Mouse (Mus musculus) thymus, postnatal 0 days (tissue): ENCODE measurements around the gene AI593442. TPM values are rescaled to one million over a fixed set of nuclear protein-coding genes. Genes with fewer than 3 reads are reported as not detected.

Experiments used
- DNase-seq: peaks from one replicate; pipeline ENCODE4 v3.0.0-alpha.2; 2015; ENCODE audit warnings: low spot score
- polyA plus RNA-seq: library from polyadenylated mRNA; unstranded; fragments of >200 nt; fragmentation: Nextera tagmentation; extraction: Ambion mirVana; gene quantifications from 2 replicates; pipeline ENCODE4 v1.2.1, GENCODE M21; 2015

AI593442 gene
- 0.03 and 0.04 TPM in 2 replicates for polyA plus RNA-seq

DNA sequence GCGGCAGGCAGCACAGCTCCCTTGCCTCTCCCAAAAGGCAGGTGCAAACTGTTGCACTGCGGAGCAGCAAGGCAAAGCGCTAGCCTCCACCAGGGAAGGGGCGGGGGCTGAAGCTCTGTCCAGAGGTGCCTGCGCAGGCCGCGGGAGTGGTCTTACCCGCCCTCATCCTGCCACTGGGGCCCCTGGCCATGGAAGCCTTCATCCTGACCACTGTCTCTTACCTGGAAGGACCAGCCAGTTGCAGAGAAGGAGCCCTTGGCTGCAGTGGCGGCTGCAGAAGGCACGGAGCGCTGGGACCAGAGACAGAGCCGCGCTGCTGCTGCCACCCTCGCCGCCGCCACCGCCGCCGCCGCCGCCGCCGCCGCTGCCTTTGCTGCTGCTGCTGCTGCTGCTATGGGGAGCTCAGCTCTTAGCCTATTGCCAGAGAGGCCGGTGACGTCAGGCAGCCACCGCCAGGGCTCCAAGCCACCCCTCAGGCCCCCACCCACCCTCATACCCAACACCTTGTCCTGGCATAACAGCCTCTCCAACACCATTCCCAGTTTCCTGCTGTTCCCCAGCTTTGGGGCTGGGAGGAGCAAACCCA lies at the start of gene AI593442:
TSS of gene AI593442 (minus strand) at position 419 of the 586 bp plus-strand sequence.
- DNase-seq: no peak

DNA sequence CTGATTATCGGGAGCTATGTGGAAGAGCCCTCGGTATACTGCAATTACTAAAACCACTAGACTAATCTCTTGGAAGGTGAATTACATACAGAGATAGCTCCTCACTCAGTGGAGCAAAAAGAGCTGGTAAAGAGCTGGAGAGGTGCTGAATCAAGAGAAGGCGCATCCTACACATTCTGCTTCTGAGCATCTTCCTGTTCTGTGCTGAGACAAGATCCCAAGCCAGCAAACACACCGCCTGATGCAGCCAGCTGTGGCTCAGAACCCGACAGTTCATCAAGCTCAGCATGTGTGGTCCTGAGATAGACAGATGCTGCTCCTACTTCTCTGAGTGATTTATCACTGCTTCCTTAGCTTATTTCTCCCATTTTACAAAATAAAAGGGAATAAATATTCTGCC lies 49.2 kb upstream of the AI593442 start:
- no peak for DNase-seq

DNA sequence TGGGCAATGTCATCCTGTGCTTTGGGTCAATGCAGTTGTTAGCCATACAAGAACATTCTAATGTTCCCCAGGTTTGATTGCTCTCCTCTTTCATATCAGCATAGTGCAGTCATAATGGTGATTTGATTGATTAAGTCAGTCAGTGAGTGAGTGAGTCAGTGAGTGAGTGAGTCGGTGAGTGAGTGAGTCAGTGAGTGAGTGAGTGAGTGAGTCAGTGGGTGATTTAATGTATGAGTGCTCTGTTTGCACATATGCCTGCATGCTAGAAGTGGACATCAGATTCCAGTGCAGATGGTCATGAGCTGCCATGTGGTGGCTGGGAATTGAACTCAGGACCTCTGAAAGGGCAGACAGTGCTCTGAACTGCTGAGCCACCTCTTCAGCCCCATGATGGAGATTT lies 43.0 kb upstream of the AI593442 start:
- no peak for DNase-seq

DNA sequence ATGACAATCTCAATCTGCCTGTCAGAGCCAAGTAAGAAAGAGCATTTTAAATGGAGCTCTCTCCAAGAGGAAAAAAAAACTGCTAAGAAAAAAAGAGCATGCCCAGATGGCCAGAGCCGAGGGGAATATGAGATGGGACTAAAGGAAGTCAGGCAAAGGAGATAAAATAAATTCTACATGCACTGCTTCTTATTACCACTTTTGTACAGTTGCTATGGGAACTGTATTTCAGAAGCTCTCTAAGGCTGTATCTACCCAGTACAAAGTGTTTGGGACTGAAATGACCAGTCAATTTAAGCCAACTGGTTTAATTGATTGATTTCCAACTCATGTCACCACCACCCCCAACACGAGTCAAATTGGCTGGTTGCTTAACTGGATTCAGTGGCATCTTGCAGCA lies 40.0 kb upstream of the AI593442 start:
- no peak for DNase-seq

DNA sequence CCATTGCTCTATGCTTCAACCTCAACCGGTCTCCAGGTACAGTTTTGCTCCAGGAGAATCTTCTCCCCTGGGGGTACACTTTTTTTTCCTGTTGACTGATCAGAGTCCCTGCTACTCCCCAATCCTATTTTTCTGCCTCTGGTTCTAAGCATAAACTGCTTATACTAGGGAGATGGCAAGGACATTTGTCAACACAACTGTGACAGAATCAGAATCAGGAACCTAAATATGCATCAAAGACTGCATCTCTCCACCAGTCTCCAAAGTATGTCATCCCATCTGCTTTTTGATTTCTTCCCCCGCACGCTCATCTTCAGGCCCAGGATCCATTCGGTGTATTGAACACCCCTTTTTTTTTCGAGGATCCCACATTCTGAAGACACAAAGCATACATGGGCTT lies 456 bp upstream of the AI593442 start:
- no peak for DNase-seq

DNA sequence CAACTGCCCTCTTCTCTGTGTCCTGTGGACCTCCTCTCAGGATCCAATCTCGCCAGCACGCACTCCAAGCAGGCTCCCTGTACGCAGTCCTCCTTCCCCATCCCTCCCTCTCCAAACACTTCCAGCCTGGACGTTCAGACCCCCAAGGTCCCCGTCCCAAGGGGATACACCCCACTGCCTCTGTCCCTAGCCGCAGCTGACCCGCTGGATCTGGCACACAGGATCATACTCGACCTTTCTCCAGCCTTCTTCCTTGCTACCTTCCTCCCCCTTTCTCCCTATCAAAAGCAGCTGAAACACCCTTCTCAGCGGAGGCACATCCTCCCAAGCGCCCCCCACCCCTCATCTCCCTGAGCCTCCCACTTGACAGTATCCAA lies 753 bp downstream of the AI593442 start:
- DNase-seq: no peak

DNA sequence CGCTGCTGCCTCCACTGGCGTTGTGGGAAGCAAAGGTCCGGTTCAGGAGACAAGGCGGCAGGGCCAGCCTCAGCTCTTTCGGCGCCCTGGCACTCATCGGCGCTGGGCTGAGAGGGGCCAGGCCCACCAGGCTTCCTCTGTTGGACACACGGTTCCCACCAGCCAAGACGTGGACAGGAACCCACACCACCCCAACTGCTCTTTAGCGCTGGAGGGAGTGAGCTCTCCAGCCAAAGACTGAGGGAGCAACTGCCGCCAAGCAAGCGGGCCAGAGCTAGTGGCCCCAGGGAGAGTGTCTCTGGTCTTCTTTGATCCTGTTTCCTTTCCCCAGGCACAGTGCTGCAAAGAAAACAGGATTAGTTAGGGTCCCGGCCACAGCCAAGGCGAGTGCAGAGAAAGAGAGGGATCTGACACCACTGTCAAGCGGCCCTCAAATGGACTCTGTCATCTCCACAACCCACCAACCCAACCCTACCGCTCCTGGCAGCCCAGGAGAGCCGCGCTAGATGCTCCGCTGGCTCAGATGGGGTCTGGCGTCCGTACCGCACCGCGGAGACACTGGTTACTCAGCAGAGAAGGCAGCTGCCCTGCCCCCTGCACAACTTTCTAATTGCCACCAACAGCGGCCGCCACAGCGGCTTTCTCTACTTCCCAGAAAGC lies 1.3 kb downstream of the AI593442 start:
- DNase-seq: no peak

DNA sequence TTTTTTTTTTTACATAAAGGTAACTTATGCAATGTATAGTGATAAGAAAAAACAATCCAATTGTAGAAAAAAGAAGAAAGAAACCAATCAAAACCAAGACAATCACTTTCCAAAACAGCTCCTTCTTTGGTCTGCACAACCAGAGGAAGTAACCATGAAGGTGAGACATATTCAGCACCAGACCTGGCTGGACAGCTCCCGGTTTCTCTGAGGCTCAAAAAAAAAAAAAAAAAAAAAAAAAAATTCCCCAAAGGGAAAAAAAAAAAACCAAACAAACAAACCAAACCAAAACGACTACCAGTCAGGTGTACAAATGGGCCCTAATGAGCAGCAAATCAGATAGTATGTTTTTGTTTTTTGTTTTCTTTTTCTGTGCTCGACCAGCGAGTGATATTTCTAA lies 3.0 kb downstream of the AI593442 start:
- DNase-seq: peak; percentile 10

DNA sequence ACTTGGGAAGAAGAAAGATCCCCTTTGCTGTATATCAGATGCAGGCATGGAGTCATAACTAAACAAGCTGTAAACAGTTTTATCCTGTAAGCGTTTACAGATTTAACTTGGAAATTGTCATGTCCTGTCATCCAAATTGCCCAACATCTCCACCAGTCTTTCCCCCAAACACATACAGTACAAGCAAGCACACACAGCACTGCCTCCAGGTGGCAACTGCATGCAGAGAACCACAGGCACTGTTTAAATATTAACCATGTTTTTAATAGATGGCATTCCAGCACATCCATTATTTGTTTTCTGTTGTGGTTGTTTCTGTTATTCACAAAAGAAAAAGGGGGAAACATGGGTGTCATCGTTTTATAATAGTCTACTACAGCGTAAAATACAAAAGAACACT lies 3.6 kb downstream of the AI593442 start:
- DNase-seq: no peak

DNA sequence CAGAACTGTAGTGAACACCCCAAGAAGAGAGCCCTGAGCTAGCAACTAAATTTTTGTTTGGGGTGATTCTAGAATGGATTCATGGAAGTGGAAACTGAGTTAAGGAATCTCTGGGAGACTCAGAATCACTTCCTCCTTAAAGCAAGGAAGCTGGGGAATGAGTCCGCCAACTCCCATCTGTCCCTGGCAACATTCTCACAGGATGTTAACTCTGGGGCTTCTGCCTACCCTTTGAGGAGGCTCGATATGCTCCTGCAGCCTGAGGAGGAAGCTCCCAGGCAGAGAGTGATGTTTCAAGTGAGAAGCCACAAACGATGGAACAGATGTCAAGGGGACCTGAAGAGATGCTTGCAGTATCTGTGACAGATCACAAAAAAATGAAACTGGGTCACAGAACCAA lies 18.2 kb downstream of the AI593442 start:
- DNase-seq: no peak

DNA sequence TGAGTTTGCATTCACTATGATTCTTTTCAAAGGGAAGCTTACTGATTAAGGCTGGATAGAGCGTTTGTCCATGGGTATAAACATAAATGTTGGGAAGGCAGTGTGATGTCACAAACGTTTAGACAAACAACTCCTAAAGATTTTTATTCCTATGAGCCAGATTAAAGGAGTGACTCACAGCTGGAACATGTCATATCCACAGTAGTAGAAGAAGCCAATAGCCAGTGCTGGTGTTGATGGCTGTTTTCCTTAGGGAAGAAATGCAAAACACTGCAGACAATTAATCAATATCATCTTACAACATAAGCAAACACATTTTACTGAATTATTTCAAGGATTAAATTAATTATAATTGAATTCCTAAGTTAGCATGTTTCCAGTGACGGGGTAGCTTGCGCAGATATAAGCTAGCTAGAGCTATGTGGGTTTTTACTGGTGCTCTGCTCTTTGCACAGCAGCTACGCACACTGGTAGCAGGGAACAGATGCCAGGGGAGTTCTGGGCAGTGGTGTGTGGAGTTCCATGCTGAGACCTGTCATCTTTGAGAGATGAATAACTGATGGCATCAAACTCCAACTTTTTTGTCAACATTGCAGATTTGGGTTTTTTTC lies 29.1 kb downstream of the AI593442 start:
- no peak for DNase-seq

DNA sequence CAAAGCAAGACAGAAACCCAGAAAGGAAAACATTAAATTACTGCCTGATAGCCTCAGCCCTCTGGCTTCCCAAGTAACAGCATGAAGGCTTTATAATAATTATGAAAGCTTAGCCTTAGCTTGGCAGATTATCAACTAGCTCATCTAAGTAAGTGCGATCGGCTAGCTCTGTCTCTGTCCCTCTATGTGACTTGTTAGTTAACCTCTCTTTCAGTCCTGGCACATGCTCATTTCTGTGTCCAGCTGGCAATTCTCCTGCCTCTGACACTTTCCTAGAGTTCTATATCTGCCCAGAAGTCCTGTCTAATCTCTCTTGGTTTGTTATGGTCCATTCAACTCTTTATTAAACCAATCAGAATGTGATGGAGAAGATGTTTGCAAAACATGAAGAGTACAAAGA lies 34.3 kb downstream of the AI593442 start:
- DNase-seq: no peak

DNA sequence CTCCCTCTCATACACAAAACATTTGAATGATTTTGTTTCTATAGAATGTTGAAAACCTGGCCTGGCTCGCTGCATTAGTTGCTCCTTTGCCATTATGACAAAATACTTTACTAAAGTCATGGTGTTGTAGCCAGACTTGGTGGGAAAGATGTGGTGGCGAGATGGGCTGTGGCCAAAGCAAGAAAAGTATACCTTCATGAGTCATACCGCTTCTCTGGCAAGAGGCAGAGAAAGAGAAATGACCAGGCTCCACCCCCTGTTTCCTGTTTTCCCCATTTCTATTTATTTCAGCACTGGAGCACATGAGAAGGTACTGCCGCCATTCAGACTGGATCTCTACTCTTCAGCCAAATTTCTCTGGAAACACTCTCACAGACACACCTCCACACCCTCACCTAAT lies 35.0 kb downstream of the AI593442 start:
- no peak for DNase-seq

DNA sequence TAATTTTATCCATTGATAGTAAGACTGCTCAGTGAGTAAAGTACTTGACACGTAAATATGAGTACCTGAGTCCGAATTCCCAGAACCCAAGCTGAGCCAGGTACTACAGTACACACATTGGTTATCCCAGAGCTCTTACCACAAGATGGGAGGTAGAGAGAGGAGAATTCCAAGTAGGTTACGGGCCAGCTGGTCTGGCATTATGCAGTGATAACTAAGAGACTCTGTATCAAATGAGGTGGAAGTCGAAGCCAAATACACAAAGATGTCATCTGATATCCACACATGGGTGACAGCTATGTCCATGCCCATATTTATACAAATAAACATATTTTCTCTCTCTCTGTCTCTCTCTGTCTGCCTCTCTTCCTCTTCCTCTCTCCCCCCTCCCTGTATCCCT lies 35.4 kb downstream of the AI593442 start:
- no peak for DNase-seq

DNA sequence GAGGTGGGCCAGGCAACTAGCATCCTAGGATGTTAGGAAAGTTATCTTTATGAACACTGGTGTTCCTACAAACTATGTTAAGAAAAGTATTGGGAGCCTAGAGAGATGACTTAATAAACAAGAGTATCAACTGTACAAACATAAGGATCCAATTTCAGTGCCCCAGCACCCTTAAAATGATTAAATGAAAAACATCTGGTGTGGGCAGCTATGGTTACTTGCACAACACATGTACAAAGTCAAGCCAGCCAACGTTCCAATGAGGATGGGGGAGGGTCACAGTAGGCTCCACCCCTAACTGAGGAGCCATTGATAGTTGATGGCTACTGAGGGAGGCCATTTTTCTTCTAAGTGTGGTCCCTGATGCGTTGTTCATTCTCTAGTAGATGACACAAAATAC lies 43.6 kb downstream of the AI593442 start:
- no peak for DNase-seq

DNA sequence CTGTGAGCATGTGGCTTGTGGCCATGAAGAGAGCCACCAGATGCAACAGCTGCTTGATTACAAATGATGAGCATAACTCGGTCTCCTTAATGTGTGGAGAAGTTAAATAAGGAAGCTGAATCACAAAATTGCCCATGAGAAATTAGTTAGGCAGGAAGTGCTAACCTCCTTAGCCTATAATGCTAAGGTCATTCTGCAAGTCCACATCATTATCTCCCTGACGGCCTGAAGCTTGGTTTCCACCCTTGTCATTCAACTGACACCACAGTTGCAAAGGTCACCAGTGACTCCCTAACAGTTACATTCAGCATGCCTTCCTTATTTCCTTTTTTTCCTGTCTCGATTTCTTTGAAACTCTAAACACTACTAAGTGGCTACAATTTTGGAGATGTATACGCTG lies 55.7 kb downstream of the AI593442 start:
- DNase-seq: no peak
